Mouse (Mus musculus) kidney, adult 2 months (tissue): Measurements from ENCODE around the gene Cd180.

Experiments used
- CTCF ChIP-seq: fragments of 200-500 bp; conservative IDR thresholded peaks from 2 replicates; pipeline ENCODE4 v1.5.1; 2011; ENCODE audit warnings: low read depth, mild to moderate bottlenecking, control low read depth, low read length, moderate library complexity, mixed read lengths; ENCODE audit not compliant: insufficient read depth, insufficient read length
- POLR2A ChIP-seq: fragments of 200-500 bp; IDR thresholded peaks from one replicate; pipeline ENCODE4 v1.6.1; 2011; ENCODE audit warnings: low read depth, low read length, control low read depth

- TF ChIP-seq CTCF, result no peak
- TF ChIP-seq POLR2A, result no peak
These were observed 64.7 kb downstream of the Cd180 start for GRCm38 (mm10) chr13:102758021-102758420.
